Mouse (Mus musculus): ENCODE data around the gene Ggact. TPM values are rescaled to one million over a fixed set of nuclear protein-coding genes. Genes with fewer than 3 reads are reported as not detected.

Gene Ggact
- polyA plus RNA-seq, 1 experiment from 2014 or later = 10.6 TPM

GRCm38 (mm10) chr14:122887702-122888479, 25.7 kb downstream of the Ggact start:
- Histone ChIP-seq H3K4me3 (replicated peaks; ENCODE audit: low read length) (no peak overlapping the region), H3K27me3 (ENCODE audit: control insufficient read depth, insufficient read depth, low read length) (no peaks in the 10 kb centered on the region), H3K4me2 (replicated peaks) (no peak overlapping the region), H3K36me3 (replicated peaks; ENCODE audit: control insufficient read depth, insufficient read depth) (no peaks in the 10 kb centered on the region; the same call in 1 of the 2 replicates), H3K27ac (no peak overlapping the region), H3K4me1 (replicated peaks; ENCODE audit: control insufficient read depth, insufficient read depth, low read length) (peaks cover 23% of the 10 kb centered on the region), H3K9me3 (ENCODE audit: control insufficient read depth, low read length) (no peaks in the 10 kb centered on the region), H3K9ac (no peak overlapping the region)
- DNase-seq (ENCODE audit: low spot score) (no peak), ATAC-seq (ENCODE audit: low FRiP score) (no peak)
- 80% methylated on average over 3 of the region's 3 CpGs for WGBS

DNA sequence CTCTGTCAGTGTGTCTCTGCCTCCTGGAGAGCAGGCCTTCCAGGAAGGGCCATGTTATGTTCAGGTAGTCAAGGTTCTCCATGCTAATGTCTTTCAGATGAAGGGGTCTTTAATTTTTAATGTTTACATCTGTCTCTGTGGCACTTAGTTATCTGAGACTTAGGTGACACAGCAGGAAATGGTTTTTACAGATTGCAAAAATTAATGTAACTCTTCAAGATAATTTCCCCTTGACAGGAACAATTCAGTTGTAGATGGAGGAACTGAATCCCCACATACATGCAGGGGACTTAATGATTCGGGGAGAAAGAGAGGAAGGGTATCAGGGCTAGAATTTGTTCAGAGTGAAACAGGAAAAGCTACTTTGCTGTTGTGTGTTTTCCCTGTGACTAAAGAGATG, 26.3 kb downstream of the Ggact start:
- H3K4me2 ChIP-seq (replicated peaks) = no peak overlapping the region
- H3K4me1 ChIP-seq (replicated peaks; ENCODE audit: control insufficient read depth, insufficient read depth, low read length) = peaks cover 29% of the 10 kb centered on the region
- ATAC-seq (ENCODE audit: low FRiP score) = no peak
- H3K4me3 ChIP-seq (replicated peaks; ENCODE audit: low read length) = no peak overlapping the region
- no peaks in the 10 kb centered on the region for H3K27me3 ChIP-seq (ENCODE audit: control insufficient read depth, insufficient read depth, low read length)
- WGBS = 85% methylated on average over 1 of the region's 1 CpGs
- no peak for DNase-seq (ENCODE audit: low spot score)
- no peak overlapping the region for H3K9ac ChIP-seq
- H3K9me3 ChIP-seq (ENCODE audit: control insufficient read depth, low read length) = no peaks in the 10 kb centered on the region
- no peak overlapping the region for H3K27ac ChIP-seq
- H3K36me3 ChIP-seq (replicated peaks; ENCODE audit: control insufficient read depth, insufficient read depth) = no peaks in the 10 kb centered on the region; the same call in 1 of the 2 replicates

DNA sequence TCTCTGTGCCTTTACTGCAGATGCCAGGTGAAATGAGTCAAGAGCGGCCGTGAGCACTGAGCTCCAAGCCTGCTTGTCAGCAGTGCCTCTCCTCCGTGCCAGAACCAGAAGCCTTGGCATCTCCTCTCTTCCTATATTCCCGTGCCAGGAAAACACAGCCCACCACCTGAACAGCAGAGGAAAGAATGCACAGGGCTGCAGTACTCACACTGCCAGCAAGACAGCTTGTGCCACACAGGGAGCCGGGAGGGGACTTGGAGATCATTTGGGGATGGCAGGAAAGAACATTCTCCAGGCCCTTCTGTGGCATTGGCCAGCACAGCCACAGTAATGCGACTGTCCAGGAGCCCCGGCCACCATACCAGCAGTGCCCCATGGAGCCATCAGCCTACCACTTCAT, 27.7 kb downstream of the Ggact start:
- DNase-seq (ENCODE audit: low spot score) (no peak), ATAC-seq (ENCODE audit: low FRiP score) (no peak)
- 84% methylated on average over 7 of the region's 7 CpGs for WGBS

GRCm38 (mm10) chr14:122883821-122884584, 29.6 kb downstream of the Ggact start:
- 0 out of 2 replicates have a peak, but pooled peaks cover under 1% of the 10 kb centered on the region for H3K27me3 ChIP-seq (ENCODE audit: control insufficient read depth, insufficient read depth, low read length)
- H3K9me3 ChIP-seq (ENCODE audit: control insufficient read depth, low read length) = no peaks in the 10 kb centered on the region
- H3K4me3 ChIP-seq (replicated peaks; ENCODE audit: low read length) = no peak overlapping the region
- no peaks in the 10 kb centered on the region for H3K36me3 ChIP-seq (replicated peaks; ENCODE audit: control insufficient read depth, insufficient read depth)
- WGBS = 36% methylated on average over 10 of the region's 10 CpGs
- DNase-seq (ENCODE audit: low spot score) (peak; percentile 75), ATAC-seq (ENCODE audit: low FRiP score) (peak; percentile 53)
- H3K9ac ChIP-seq = no peak overlapping the region
- H3K27ac ChIP-seq = peak overlapping the region; percentile 47; the same call in 1 of the 2 replicates
- H3K4me1 ChIP-seq (replicated peaks; ENCODE audit: control insufficient read depth, insufficient read depth, low read length) = peaks cover 36% of the 10 kb centered on the region
- no peak overlapping the region for H3K4me2 ChIP-seq (replicated peaks)

More for the DNA sequence above, 27.7 kb downstream of the Ggact start:
- H3K27ac ChIP-seq = no peak overlapping the region
- no peaks in the 10 kb centered on the region for H3K27me3 ChIP-seq (ENCODE audit: control insufficient read depth, insufficient read depth, low read length)
- peaks cover 36% of the 10 kb centered on the region for H3K4me1 ChIP-seq (replicated peaks; ENCODE audit: control insufficient read depth, insufficient read depth, low read length)
- no peak overlapping the region for H3K4me2 ChIP-seq (replicated peaks)
- H3K9ac ChIP-seq = no peak overlapping the region
- H3K4me3 ChIP-seq (replicated peaks; ENCODE audit: low read length) = no peak overlapping the region
- H3K36me3 ChIP-seq (replicated peaks; ENCODE audit: control insufficient read depth, insufficient read depth) = no peaks in the 10 kb centered on the region
- H3K9me3 ChIP-seq (ENCODE audit: control insufficient read depth, low read length) = no peaks in the 10 kb centered on the region

GRCm38 (mm10) chr14:122883410-122883806, 30.1 kb downstream of the Ggact start:
- DNase-seq (ENCODE audit: low spot score) (no peak), ATAC-seq (ENCODE audit: low FRiP score) (peak; percentile 10; the same call in 1 of the 2 replicates)
- H3K9me3 ChIP-seq (ENCODE audit: control insufficient read depth, low read length) = no peaks in the 10 kb centered on the region
- H3K9ac ChIP-seq = no peak overlapping the region
- H3K27me3 ChIP-seq (ENCODE audit: control insufficient read depth, insufficient read depth, low read length) = 0 out of 2 replicates have a peak, but pooled peaks cover 6% of the 10 kb centered on the region
- WGBS = 43% methylated on average over 4 of the region's 4 CpGs
- H3K4me3 ChIP-seq (replicated peaks; ENCODE audit: low read length) = no peak overlapping the region
- H3K27ac ChIP-seq = peak overlapping the region; percentile 76
- H3K4me1 ChIP-seq (replicated peaks; ENCODE audit: control insufficient read depth, insufficient read depth, low read length) = peaks cover 36% of the 10 kb centered on the region
- H3K4me2 ChIP-seq (replicated peaks) = no peak overlapping the region
- H3K36me3 ChIP-seq (replicated peaks; ENCODE audit: control insufficient read depth, insufficient read depth) = no peaks in the 10 kb centered on the region

GRCm38 (mm10) chr14:122882795-122883409, 30.7 kb downstream of the Ggact start:
- Histone ChIP-seq H3K4me2 (replicated peaks) (no peak overlapping the region), H3K4me1 (replicated peaks; ENCODE audit: control insufficient read depth, insufficient read depth, low read length) (peaks cover 36% of the 10 kb centered on the region), H3K27me3 (ENCODE audit: control insufficient read depth, insufficient read depth, low read length) (0 out of 2 replicates have a peak, but pooled peaks cover 6% of the 10 kb centered on the region), H3K27ac (peak overlapping the region; percentile 76), H3K9me3 (ENCODE audit: control insufficient read depth, low read length) (no peaks in the 10 kb centered on the region), H3K36me3 (replicated peaks; ENCODE audit: control insufficient read depth, insufficient read depth) (no peaks in the 10 kb centered on the region), H3K4me3 (replicated peaks; ENCODE audit: low read length) (no peak overlapping the region), H3K9ac (no peak overlapping the region)
- peak; percentile 45 for DNase-seq (ENCODE audit: low spot score)
- WGBS = 35% methylated on average over 7 of the region's 7 CpGs
- peak; percentile 70 for ATAC-seq (ENCODE audit: low FRiP score)

DNA sequence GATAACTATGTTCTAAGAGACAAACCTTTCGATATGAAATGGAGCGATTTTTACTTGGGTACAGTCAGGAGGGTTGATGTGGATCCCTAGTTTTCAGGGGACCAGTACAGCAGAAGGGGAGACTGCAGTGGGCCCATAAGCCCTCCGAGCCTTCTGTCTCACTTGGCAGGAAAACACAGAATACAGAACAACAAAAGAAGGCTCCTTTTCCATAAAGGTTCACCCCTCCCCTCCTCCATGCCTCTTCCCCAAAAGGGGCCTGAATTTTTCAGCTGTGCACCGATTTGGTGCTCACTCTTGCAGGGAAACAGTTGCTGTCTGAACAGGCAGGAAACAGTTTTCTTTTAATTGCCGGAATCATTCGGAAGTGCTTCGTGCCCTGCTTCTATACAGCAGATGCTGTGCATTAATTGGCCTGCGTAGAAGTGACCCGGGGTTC, 31.3 kb downstream of the Ggact start:
- Histone ChIP-seq H3K27ac (peak overlapping the region; percentile 76), H3K36me3 (replicated peaks; ENCODE audit: control insufficient read depth, insufficient read depth) (no peaks in the 10 kb centered on the region), H3K9ac (peak overlapping the region; percentile 31; the same call in 1 of the 2 replicates), H3K4me1 (replicated peaks; ENCODE audit: control insufficient read depth, insufficient read depth, low read length) (peaks cover 36% of the 10 kb centered on the region), H3K4me2 (replicated peaks) (no peak overlapping the region), H3K27me3 (ENCODE audit: control insufficient read depth, insufficient read depth, low read length) (0 out of 2 replicates have a peak, but pooled peaks cover 6% of the 10 kb centered on the region), H3K9me3 (ENCODE audit: control insufficient read depth, low read length) (no peaks in the 10 kb centered on the region), H3K4me3 (replicated peaks; ENCODE audit: low read length) (no peak overlapping the region)
- 36% methylated on average over 9 of the region's 9 CpGs for WGBS
- DNase-seq (ENCODE audit: low spot score) (peak; percentile 42), ATAC-seq (ENCODE audit: low FRiP score) (peak; percentile 47)

- 37% methylated on average over 2 of the region's 2 CpGs for WGBS
- Histone ChIP-seq H3K36me3 (replicated peaks; ENCODE audit: control insufficient read depth, insufficient read depth) (no peaks in the 10 kb centered on the region), H3K9ac (0 out of 2 replicates have a peak overlapping the region, but pooled peaks have one; percentile 31), H3K4me1 (replicated peaks; ENCODE audit: control insufficient read depth, insufficient read depth, low read length) (peaks cover 36% of the 10 kb centered on the region), H3K4me2 (replicated peaks) (no peak overlapping the region), H3K4me3 (replicated peaks; ENCODE audit: low read length) (no peak overlapping the region), H3K27me3 (ENCODE audit: control insufficient read depth, insufficient read depth, low read length) (0 out of 2 replicates have a peak, but pooled peaks cover 6% of the 10 kb centered on the region), H3K9me3 (ENCODE audit: control insufficient read depth, low read length) (no peaks in the 10 kb centered on the region), H3K27ac (peak overlapping the region; percentile 76)
- no peak for DNase-seq (ENCODE audit: low spot score)
- no peak for ATAC-seq (ENCODE audit: low FRiP score)
These were observed 31.9 kb downstream of the Ggact start for GRCm38 (mm10) chr14:122881699-122882098.

DNA sequence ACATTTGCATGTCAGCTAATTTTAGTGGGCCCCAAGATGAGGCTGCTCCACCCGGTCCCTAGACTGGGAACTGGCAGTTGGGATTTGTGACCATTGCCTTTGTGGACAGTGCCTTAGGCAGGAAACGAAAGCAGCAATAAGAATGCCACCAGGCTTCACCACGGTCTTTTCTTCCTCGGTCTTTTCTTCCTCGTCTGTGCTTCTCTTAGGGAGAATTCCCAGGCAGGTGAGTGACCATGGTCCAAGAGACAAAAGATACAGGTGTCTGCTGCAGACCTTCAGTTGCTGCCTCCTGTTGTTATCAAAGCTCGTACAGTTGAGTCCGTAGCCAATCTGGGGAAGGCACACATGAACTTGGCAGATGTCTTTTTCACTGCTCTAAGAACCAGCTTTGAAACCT, 33.3 kb downstream of the Ggact start:
- Histone ChIP-seq H3K4me3 (replicated peaks; ENCODE audit: low read length) (no peak overlapping the region), H3K4me2 (replicated peaks) (no peak overlapping the region), H3K36me3 (replicated peaks; ENCODE audit: control insufficient read depth, insufficient read depth) (no peaks in the 10 kb centered on the region), H3K9me3 (ENCODE audit: control insufficient read depth, low read length) (no peaks in the 10 kb centered on the region), H3K27me3 (ENCODE audit: control insufficient read depth, insufficient read depth, low read length) (0 out of 2 replicates have a peak, but pooled peaks cover 6% of the 10 kb centered on the region), H3K4me1 (replicated peaks; ENCODE audit: control insufficient read depth, insufficient read depth, low read length) (peaks cover 43% of the 10 kb centered on the region), H3K9ac (no peak overlapping the region), H3K27ac (no peak overlapping the region)
- WGBS = 69% methylated on average over 7 of the region's 7 CpGs
- ATAC-seq (ENCODE audit: low FRiP score) = no peak
- DNase-seq (ENCODE audit: low spot score) = no peak

Measured in hindbrain, embryonic 14.5 days (tissue).